Mouse (Mus musculus): ENCODE measurements around the gene Dnajc15. TPM values are rescaled to one million over a fixed set of nuclear protein-coding genes. Genes with fewer than 3 reads are reported as not detected.

Dnajc15 gene
- polyA plus RNA-seq, 1 experiment from 2014 or later: 70.2 TPM

DNA sequence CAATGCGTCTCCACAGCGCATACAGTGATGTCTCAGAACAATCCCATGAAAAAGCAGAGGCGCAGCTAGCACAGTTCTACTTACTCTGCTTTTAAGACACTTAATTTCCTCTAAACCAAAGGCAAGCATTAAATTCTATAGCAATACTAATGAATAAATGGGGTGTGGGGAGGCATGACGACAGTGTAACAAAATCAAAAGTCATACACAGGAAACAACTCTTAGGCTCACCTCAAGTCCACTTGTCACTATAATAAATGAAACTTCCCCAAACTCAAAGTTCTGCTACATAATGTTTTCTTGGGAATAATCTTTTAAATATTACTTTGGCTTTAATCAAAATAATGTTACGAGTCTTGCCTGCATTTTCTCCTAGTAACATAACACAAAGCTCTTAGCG lies 10.4 kb downstream of the Dnajc15 start:
- Histone ChIP-seq H3K36me3 (ENCODE audit: insufficient read depth, low read length) (no peaks in the 10 kb centered on the region), H3K27ac (ENCODE audit: low read length) (no peak overlapping the region), H3K4me1 (ENCODE audit: insufficient read depth, low read depth, low read length) (no peaks in the 10 kb centered on the region), H3K9ac (replicated peaks; ENCODE audit: low read depth) (no peak overlapping the region), H3K9me3 (ENCODE audit: low read length) (no peaks in the 10 kb centered on the region), H3K27me3 (replicated peaks; ENCODE audit: insufficient read depth, low read length) (no peaks in the 10 kb centered on the region), H3K4me3 (ENCODE audit: low read depth, low read length) (no peak overlapping the region), H3K4me2 (replicated peaks; ENCODE audit: low read depth, low read length) (no peak overlapping the region)
- no peak for DNase-seq (ENCODE audit: low spot score)
- no peak for ATAC-seq
- 83% methylated on average over 6 of the region's 6 CpGs for WGBS
- TF ChIP-seq CTCF (IDR thresholded peaks at IDR 0.05) (no peak), EP300 (IDR thresholded peaks at IDR 0.05) (no peak)

DNA sequence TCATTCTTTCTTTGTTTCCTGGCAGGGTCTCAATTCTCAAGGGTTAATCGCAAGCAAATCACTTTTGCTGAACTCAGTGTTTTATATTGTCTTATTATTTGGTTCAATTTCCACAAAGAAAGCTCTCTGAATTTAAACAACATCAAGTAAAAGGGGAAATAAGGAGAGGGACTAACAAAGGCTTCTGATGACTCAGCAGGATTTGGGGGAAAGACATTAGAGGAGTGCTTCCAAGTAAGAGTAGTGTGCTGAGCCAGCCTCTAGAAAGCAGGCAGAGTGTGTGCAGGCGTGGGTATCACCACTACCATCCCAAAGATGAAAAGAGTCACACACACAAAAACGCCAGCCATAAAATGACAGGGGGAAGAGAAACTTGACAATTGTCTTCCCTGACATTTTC lies 10.9 kb downstream of the Dnajc15 start:
- Histone ChIP-seq H3K27me3 (replicated peaks; ENCODE audit: insufficient read depth, low read length) (no peaks in the 10 kb centered on the region), H3K36me3 (ENCODE audit: insufficient read depth, low read length) (no peaks in the 10 kb centered on the region), H3K9me3 (ENCODE audit: low read length) (no peaks in the 10 kb centered on the region), H3K4me3 (ENCODE audit: low read depth, low read length) (no peak overlapping the region), H3K4me1 (ENCODE audit: insufficient read depth, low read depth, low read length) (no peaks in the 10 kb centered on the region), H3K4me2 (replicated peaks; ENCODE audit: low read depth, low read length) (no peak overlapping the region), H3K27ac (ENCODE audit: low read length) (no peak overlapping the region), H3K9ac (replicated peaks; ENCODE audit: low read depth) (no peak overlapping the region)
- DNase-seq (ENCODE audit: low spot score) (no peak), ATAC-seq (no peak)
- 79% methylated on average over 3 of the region's 3 CpGs for WGBS
- TF ChIP-seq EP300 (IDR thresholded peaks at IDR 0.05): no peak
- TF ChIP-seq CTCF (IDR thresholded peaks at IDR 0.05): no peak

DNA sequence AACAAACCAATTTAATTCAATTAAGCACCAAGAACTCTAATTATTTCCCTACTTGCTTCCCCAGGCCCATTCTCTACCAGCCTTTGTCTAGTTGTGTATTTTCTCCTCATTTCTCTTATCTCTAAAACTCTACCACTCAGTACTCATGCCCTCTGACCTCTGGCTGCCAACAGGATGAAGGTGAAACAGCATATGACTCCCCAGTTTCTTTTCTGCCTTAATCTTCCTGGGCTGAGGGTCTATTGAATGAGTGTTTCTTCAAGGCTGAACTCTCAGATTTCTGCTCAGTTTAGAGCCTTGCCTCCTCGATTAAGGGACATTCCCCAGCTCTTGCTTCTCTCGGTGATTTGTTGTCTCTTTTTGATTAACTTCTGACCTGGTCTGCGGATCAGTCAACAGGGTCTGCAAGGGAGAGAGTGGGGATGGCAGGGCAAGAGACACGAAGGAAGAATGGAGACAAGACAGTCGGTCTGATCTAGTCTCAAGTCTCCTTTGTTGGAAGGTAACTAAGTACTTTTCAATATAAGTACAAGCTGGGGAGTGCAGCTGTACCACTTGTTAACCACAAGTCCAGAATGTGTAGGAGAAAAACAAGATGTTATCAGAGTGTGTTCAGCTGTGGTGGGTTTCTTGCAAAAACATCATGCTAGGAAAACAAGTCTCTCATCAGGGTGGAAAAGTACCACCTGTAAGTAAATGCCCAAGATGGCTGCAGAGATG lies 13.9 kb downstream of the Dnajc15 start:
- H3K4me2 ChIP-seq (replicated peaks; ENCODE audit: low read depth, low read length): no peak overlapping the region
- ATAC-seq (no peak), DNase-seq (ENCODE audit: low spot score) (no peak)
- H3K4me1 ChIP-seq (ENCODE audit: insufficient read depth, low read depth, low read length): no peaks in the 10 kb centered on the region
- H3K27ac ChIP-seq (ENCODE audit: low read length): no peak overlapping the region
- H3K36me3 ChIP-seq (ENCODE audit: insufficient read depth, low read length): no peaks in the 10 kb centered on the region
- H3K27me3 ChIP-seq (replicated peaks; ENCODE audit: insufficient read depth, low read length): no peaks in the 10 kb centered on the region
- no peaks in the 10 kb centered on the region for H3K9me3 ChIP-seq (ENCODE audit: low read length)
- no peak overlapping the region for H3K9ac ChIP-seq (replicated peaks; ENCODE audit: low read depth)
- TF ChIP-seq CTCF (IDR thresholded peaks at IDR 0.05) (no peak), EP300 (IDR thresholded peaks at IDR 0.05) (no peak)
- no peak overlapping the region for H3K4me3 ChIP-seq (ENCODE audit: low read depth, low read length)
- WGBS: 36% methylated on average over 5 of the region's 5 CpGs

DNA sequence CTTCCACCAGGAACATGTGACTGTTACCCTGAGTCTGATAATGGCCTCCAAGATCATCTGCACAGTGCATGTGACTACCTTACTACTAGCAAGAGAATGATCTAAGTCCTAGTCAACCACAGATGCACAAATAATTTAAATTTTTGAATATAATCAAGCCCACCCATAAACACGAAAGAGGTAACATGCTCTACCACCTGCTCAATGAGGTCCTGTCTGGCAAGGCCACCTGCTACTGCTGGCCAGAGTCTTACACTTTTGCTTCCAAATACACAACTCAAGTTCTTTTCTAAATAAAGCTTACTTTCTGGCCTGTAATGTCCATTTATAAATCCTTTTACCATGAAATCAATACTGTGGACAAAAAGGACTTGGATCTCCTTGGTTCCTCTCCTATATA lies 15.0 kb downstream of the Dnajc15 start:
- DNase-seq (ENCODE audit: low spot score) (no peak), ATAC-seq (no peak)
- H3K4me2 ChIP-seq (replicated peaks; ENCODE audit: low read depth, low read length): no peak overlapping the region
- no peak overlapping the region for H3K9ac ChIP-seq (replicated peaks; ENCODE audit: low read depth)
- H3K4me1 ChIP-seq (ENCODE audit: insufficient read depth, low read depth, low read length): no peaks in the 10 kb centered on the region
- WGBS: 89% methylated on average over 1 of the region's 1 CpGs
- TF ChIP-seq CTCF (IDR thresholded peaks at IDR 0.05) (no peak), EP300 (IDR thresholded peaks at IDR 0.05) (no peak)
- H3K36me3 ChIP-seq (ENCODE audit: insufficient read depth, low read length): no peaks in the 10 kb centered on the region
- no peak overlapping the region for H3K4me3 ChIP-seq (ENCODE audit: low read depth, low read length)
- no peak overlapping the region for H3K27ac ChIP-seq (ENCODE audit: low read length)
- H3K27me3 ChIP-seq (replicated peaks; ENCODE audit: insufficient read depth, low read length): no peaks in the 10 kb centered on the region
- H3K9me3 ChIP-seq (ENCODE audit: low read length): no peaks in the 10 kb centered on the region

DNA sequence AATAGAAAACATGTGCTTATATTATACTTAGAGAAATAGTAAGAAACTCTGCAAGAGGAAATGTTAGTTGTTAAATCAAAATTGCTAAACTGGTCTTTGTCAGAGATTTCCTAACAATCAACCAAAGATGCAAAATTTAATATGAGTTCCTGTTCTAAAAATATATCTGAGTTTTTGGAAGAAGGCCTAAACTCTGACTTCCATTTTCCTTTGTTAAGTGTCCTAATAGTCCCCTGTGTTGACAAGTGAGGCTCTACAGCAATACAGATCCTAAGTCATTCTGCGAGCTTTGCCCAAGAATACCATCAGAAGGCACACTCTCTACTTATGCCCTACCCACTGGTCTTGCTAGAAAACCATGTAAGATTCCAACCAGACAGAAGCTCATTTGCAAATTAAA lies 21.0 kb downstream of the Dnajc15 start:
- H3K27me3 ChIP-seq (replicated peaks; ENCODE audit: insufficient read depth, low read length): no peaks in the 10 kb centered on the region
- H3K4me2 ChIP-seq (replicated peaks; ENCODE audit: low read depth, low read length): no peak overlapping the region
- 76% methylated on average over 1 of the region's 1 CpGs for WGBS
- no peak overlapping the region for H3K9ac ChIP-seq (replicated peaks; ENCODE audit: low read depth)
- DNase-seq (ENCODE audit: low spot score) (peak; percentile 50), ATAC-seq (no peak)
- no peak overlapping the region for H3K27ac ChIP-seq (ENCODE audit: low read length)
- H3K36me3 ChIP-seq (ENCODE audit: insufficient read depth, low read length): no peaks in the 10 kb centered on the region
- TF ChIP-seq CTCF (IDR thresholded peaks at IDR 0.05) (no peak), EP300 (IDR thresholded peaks at IDR 0.05) (no peak)
- no peaks in the 10 kb centered on the region; the same call in 1 of the 2 replicates for H3K4me1 ChIP-seq (ENCODE audit: insufficient read depth, low read depth, low read length)
- no peaks in the 10 kb centered on the region for H3K9me3 ChIP-seq (ENCODE audit: low read length)
- no peak overlapping the region for H3K4me3 ChIP-seq (ENCODE audit: low read depth, low read length)

DNA sequence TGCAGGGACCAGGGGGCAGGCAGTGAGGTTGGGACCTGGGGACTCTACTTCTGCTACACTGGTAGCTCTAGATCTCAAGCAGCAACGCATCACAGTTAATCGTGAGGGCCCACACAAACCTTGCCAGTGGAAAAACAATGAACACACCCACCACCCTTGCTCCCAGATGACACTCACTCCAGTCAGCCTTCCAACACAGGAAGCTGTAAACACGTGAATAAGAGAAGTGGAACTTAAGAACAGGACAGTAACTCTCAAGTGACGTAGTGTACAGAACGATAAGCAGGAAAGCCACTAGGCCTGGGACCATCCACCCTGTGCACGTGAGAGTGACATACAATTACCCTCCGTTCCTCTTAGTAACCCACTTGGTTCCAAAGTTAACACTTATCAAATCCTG lies 25.1 kb downstream of the Dnajc15 start:
- Histone ChIP-seq H3K9me3 (ENCODE audit: low read length) (no peaks in the 10 kb centered on the region), H3K36me3 (ENCODE audit: insufficient read depth, low read length) (no peaks in the 10 kb centered on the region), H3K27ac (ENCODE audit: low read length) (no peak overlapping the region), H3K4me3 (ENCODE audit: low read depth, low read length) (no peak overlapping the region), H3K4me1 (ENCODE audit: insufficient read depth, low read depth, low read length) (no peaks in the 10 kb centered on the region; the same call in 1 of the 2 replicates), H3K27me3 (replicated peaks; ENCODE audit: insufficient read depth, low read length) (no peaks in the 10 kb centered on the region), H3K4me2 (replicated peaks; ENCODE audit: low read depth, low read length) (no peak overlapping the region), H3K9ac (replicated peaks; ENCODE audit: low read depth) (no peak overlapping the region)
- WGBS: 52% methylated on average over 7 of the region's 7 CpGs
- DNase-seq (ENCODE audit: low spot score) (peak; percentile 35), ATAC-seq (peak; percentile 47)
- TF ChIP-seq CTCF (IDR thresholded peaks at IDR 0.05): no peak
- no peak for TF ChIP-seq EP300 (IDR thresholded peaks at IDR 0.05)
